Mouse (Mus musculus) forebrain, embryonic 10.5 days (tissue): Measurements from ENCODE around the gene Itk. TPM values are rescaled to one million over a fixed set of nuclear protein-coding genes. Genes with fewer than 3 reads are reported as not detected.

Source experiments
- DNase-seq: peaks from one replicate; pipeline ENCODE4 v3.0.0-alpha.2; 2017; ENCODE audit warnings: low spot score; ENCODE audit errors: extremely low spot score
- H3K27ac ChIP-seq: fragments of 300-500 bp; sonication (generic); 2 replicates; pipeline ENCODE4 v1.5.1; 2016; ENCODE audit warnings: mild to moderate bottlenecking
- H3K27me3 ChIP-seq: fragments of 300-500 bp; sonication (generic); 2 replicates; pipeline ENCODE4 v1.6.1; 2016; ENCODE audit warnings: mild to moderate bottlenecking; ENCODE audit not compliant: poor library complexity, severe bottlenecking
- H3K36me3 ChIP-seq: fragments of 300-500 bp; sonication (generic); replicated peaks from 2 replicates; pipeline ENCODE4 v1.6.1; 2016; ENCODE audit warnings: mild to moderate bottlenecking, moderate library complexity
- H3K4me1 ChIP-seq: fragments of 300-500 bp; sonication (generic); 2 replicates; pipeline ENCODE4 v1.6.1; 2016
- H3K4me3 ChIP-seq: fragments of 300-500 bp; sonication (generic); 2 replicates; pipeline ENCODE4 v1.5.1; 2016; ENCODE audit warnings: mild to moderate bottlenecking, moderate library complexity
- H3K9me3 ChIP-seq: fragments of 300-500 bp; sonication (generic); 2 replicates; pipeline ENCODE4 v1.6.1; 2016; ENCODE audit warnings: mild to moderate bottlenecking, moderate library complexity
- WGBS: fragments of 180-500 bp; shearing (Covaris S2); methylation state at CpG from one replicate; pipeline ENCODE4 v1.1.7; 2016; 5-methylcytosine and 5-hydroxymethylcytosine counted together
- polyA plus RNA-seq: library from polyadenylated mRNA; unstranded; fragments of >200 nt; fragmentation: Nextera tagmentation; extraction: Ambion mirVana; gene quantifications from 2 replicates; pipeline ENCODE4 v1.2.1, GENCODE M21; 2016

Itk gene
- polyA plus RNA-seq, 1 experiment from 2014 or later = not detected

DNA sequence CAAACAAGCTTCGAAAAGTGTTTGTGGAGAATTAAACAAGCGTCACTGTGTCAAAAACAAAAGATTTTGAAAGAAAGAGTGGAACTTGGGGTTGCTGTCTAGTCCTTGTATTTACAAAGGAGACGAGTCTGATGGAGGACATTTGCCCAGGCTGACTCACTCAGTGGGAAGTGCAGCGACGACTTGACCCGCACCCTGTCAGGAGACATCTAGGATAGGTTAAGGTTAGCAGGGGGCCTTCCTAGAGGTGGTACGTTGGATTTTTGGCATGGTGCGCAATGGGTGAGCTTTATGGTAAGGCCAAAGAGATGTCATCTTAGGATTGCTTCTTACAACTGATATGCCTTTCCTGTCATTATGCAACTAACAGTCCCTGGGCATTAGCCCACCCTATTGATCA is 2.3 kb downstream of the Itk start:
- no peaks in the 10 kb centered on the region for H3K9me3 ChIP-seq
- H3K27me3 ChIP-seq = no peaks in the 10 kb centered on the region
- WGBS = 93% methylated on average over 8 of the region's 8 CpGs
- no peak for DNase-seq
- H3K36me3 ChIP-seq = no peaks in the 10 kb centered on the region
- no peak overlapping the region for H3K4me3 ChIP-seq
- H3K4me1 ChIP-seq = peaks cover 6% of the 10 kb centered on the region
- no peak overlapping the region for H3K27ac ChIP-seq

- Histone ChIP-seq H3K27me3 (no peaks in the 10 kb centered on the region), H3K4me3 (no peak overlapping the region), H3K27ac (no peak overlapping the region), H3K4me1 (peaks cover 6% of the 10 kb centered on the region), H3K9me3 (no peaks in the 10 kb centered on the region), H3K36me3 (no peaks in the 10 kb centered on the region)
- WGBS = 91% methylated on average over 8 of the region's 8 CpGs
- DNase-seq = no peak
Observed at GRCm38 (mm10) chr11:46386556-46386955, 2.8 kb downstream of the Itk start.

GRCm38 (mm10) chr11:46384925-46385324 is 4.4 kb downstream of the Itk start:
- Histone ChIP-seq H3K27me3 (no peaks in the 10 kb centered on the region), H3K9me3 (no peaks in the 10 kb centered on the region), H3K4me1 (no peaks in the 10 kb centered on the region), H3K27ac (no peak overlapping the region), H3K36me3 (no peaks in the 10 kb centered on the region), H3K4me3 (no peak overlapping the region)
- WGBS = 92% methylated on average over 2 of the region's 2 CpGs
- DNase-seq = no peak

DNA sequence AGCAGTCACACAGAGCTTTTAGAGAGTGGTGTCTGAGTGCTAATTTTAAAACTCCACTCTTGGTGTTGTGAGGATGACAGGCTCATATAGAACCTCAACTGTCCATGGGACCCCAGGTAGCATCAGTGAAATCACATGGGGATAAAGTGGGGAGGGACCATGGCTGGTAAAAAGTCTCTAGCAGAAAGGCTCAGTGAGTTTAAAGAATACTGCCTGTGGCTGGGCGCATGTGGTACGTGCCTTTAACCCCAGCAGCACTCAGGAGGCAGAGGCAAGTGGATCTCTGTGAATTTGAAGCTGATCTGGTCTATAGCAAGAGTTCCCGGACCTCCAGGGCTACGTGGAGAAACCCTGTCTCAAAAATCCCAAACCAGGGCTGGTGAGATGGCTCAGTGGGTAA is 6.8 kb downstream of the Itk start:
- 96% methylated on average over 4 of the region's 4 CpGs for WGBS
- H3K4me3 ChIP-seq = no peak overlapping the region
- no peaks in the 10 kb centered on the region for H3K4me1 ChIP-seq

GRCm38 (mm10) chr11:46380097-46380675 is 9.1 kb downstream of the Itk start:
- 93% methylated on average over 7 of the region's 7 CpGs for WGBS
- Histone ChIP-seq H3K27me3 (no peaks in the 10 kb centered on the region), H3K4me3 (no peak overlapping the region), H3K9me3 (no peaks in the 10 kb centered on the region), H3K27ac (no peak overlapping the region), H3K4me1 (no peaks in the 10 kb centered on the region), H3K36me3 (no peaks in the 10 kb centered on the region)
- no peak for DNase-seq

More for the DNA sequence above, 6.8 kb downstream of the Itk start:
- no peaks in the 10 kb centered on the region for H3K9me3 ChIP-seq
- no peak overlapping the region for H3K27ac ChIP-seq
- no peaks in the 10 kb centered on the region for H3K36me3 ChIP-seq
- no peaks in the 10 kb centered on the region for H3K27me3 ChIP-seq
- DNase-seq = no peak

DNA sequence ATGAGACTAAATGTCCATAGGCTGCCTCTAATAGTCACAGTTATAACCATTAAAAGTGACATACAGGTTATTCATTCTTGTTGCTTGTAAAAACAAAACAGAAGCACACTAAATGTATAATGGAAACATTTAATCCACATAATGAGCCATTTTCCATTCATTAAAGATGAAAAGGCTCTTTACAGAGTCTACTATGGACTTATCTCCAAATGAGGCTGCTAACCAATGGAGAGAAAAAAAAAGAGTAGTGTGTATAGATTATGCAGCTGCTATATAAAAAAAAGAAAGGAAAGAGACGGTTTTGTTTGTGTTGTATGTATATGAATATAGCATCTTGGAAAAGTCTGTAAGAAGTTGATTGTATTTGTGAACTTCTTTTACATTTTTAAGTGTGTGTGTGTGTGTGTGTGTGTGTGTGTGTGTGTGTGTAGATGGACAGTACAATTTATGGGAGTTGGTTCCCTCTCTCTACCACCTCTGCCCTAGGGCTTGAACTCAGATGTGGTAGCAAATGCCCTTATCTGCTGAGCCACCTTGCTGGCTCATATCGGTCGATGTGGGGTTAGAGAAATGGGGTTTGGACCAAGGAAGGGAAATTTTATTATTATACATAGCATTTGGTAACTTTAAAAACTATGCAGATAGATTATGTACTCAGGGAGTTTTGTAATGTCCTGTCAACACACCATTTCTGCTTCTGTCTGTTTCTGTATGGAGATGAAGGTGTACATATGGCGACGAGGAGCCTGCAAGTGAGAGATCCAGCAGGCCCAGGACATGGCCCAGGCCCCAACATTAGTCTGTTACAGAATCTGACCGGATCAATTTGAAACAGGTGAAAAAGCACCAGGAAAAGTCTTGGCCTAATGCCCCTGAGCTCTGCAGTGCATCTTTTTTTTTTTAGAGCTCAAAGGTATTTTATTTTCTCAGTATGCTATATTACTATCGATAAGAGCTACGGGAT is 11.2 kb downstream of the Itk start:
- no peaks in the 10 kb centered on the region for H3K36me3 ChIP-seq
- no peaks in the 10 kb centered on the region for H3K9me3 ChIP-seq
- H3K4me3 ChIP-seq = no peak overlapping the region
- 83% methylated on average over 8 of the region's 8 CpGs for WGBS
- no peak overlapping the region for H3K27ac ChIP-seq
- no peak for DNase-seq
- no peaks in the 10 kb centered on the region for H3K27me3 ChIP-seq
- no peaks in the 10 kb centered on the region for H3K4me1 ChIP-seq

GRCm38 (mm10) chr11:46377316-46377715 is 12.0 kb downstream of the Itk start:
- Histone ChIP-seq H3K4me1 (no peaks in the 10 kb centered on the region), H3K4me3 (no peak overlapping the region), H3K36me3 (no peaks in the 10 kb centered on the region), H3K9me3 (no peaks in the 10 kb centered on the region), H3K27ac (no peak overlapping the region), H3K27me3 (no peaks in the 10 kb centered on the region)
- no peak for DNase-seq
- 89% methylated on average over 1 of the region's 1 CpGs for WGBS

- no peak overlapping the region for H3K27ac ChIP-seq
- DNase-seq = no peak
- no peaks in the 10 kb centered on the region for H3K4me1 ChIP-seq
- H3K9me3 ChIP-seq = no peaks in the 10 kb centered on the region
- H3K4me3 ChIP-seq = no peak overlapping the region
- no peaks in the 10 kb centered on the region for H3K27me3 ChIP-seq
- 87% methylated on average over 8 of the region's 8 CpGs for WGBS
- no peaks in the 10 kb centered on the region for H3K36me3 ChIP-seq
Observed at GRCm38 (mm10) chr11:46375015-46375414, 14.3 kb downstream of the Itk start.

DNA sequence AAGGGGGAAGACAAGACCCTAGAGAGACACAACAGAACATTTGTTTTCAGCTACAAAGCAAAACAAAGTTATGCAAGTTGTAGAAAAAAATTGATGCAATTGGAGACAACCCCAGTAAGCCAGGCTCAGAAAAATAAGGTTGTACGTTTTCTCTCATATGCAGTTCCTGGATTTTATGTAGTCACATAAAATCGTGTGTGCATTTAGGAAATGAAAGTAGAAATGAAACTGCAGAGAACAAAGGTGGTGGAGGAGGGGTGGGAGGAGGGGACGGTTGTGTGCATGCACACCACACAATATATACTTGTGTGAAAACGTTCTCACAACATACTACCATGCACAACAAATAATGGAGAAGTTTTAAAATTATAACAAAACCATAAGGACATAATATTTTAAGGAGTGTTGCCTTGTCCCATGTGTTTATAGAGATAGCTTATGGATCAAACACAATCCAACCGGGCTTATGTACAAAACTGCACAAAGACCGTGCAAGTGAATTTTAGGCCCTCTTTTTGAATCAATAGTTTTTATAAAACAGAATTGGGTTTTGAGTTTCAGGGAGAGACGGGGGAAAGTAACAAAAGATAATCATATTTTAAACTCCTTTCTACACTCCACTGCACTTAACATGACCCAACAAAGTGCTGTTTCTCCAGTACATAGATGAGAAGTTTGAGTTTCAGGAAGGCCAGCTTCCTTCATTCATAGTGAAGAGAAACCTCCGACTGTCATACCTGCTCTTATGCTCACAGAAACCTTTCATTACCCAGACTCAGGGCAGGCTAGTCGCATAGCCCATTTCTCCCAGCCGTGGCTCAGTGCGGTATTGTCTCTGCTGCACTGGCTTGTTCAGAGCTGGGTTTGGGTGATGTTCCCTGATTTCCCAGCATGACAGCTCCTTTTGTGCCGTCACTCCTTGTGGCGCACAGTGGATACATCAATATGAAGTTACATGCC is 16.0 kb downstream of the Itk start:
- no peak for DNase-seq
- 91% methylated on average over 13 of the region's 13 CpGs for WGBS
- H3K27me3 ChIP-seq = no peaks in the 10 kb centered on the region
- no peaks in the 10 kb centered on the region for H3K9me3 ChIP-seq
- no peaks in the 10 kb centered on the region for H3K36me3 ChIP-seq
- no peaks in the 10 kb centered on the region for H3K4me1 ChIP-seq
- H3K27ac ChIP-seq = no peak overlapping the region
- no peak overlapping the region for H3K4me3 ChIP-seq

GRCm38 (mm10) chr11:46372331-46372953 is 16.9 kb downstream of the Itk start:
- H3K4me3 ChIP-seq = no peak overlapping the region
- DNase-seq = no peak
- WGBS = 92% methylated on average over 8 of the region's 8 CpGs
- H3K27me3 ChIP-seq = no peaks in the 10 kb centered on the region
- no peaks in the 10 kb centered on the region for H3K9me3 ChIP-seq
- H3K36me3 ChIP-seq = no peaks in the 10 kb centered on the region
- no peak overlapping the region for H3K27ac ChIP-seq
- no peaks in the 10 kb centered on the region for H3K4me1 ChIP-seq

GRCm38 (mm10) chr11:46371250-46371649 is 18.1 kb downstream of the Itk start:
- no peaks in the 10 kb centered on the region for H3K4me1 ChIP-seq
- WGBS = 90% methylated on average over 8 of the region's 8 CpGs
- no peaks in the 10 kb centered on the region for H3K27me3 ChIP-seq
- H3K36me3 ChIP-seq = no peaks in the 10 kb centered on the region
- H3K4me3 ChIP-seq = no peak overlapping the region
- no peaks in the 10 kb centered on the region for H3K9me3 ChIP-seq
- H3K27ac ChIP-seq = no peak overlapping the region
- DNase-seq = no peak

- 92% methylated on average over 4 of the region's 4 CpGs for WGBS
- Histone ChIP-seq H3K4me1 (no peaks in the 10 kb centered on the region), H3K27ac (no peak overlapping the region), H3K27me3 (no peaks in the 10 kb centered on the region), H3K4me3 (no peak overlapping the region), H3K36me3 (no peaks in the 10 kb centered on the region), H3K9me3 (no peaks in the 10 kb centered on the region)
- no peak for DNase-seq
Observed at GRCm38 (mm10) chr11:46370457-46370856, 18.9 kb downstream of the Itk start.
